Mouse (Mus musculus) frontal cortex, postnatal 14 days (tissue): ENCODE data around the gene Elovl6.

Source experiments
- DNase-seq, 2 experiments: peaks; one replicate each; pipeline ENCODE4 v3.0.0; 2022; ENCODE audit warnings: low spot score in 2 of 2

Elovl6 gene

DNA sequence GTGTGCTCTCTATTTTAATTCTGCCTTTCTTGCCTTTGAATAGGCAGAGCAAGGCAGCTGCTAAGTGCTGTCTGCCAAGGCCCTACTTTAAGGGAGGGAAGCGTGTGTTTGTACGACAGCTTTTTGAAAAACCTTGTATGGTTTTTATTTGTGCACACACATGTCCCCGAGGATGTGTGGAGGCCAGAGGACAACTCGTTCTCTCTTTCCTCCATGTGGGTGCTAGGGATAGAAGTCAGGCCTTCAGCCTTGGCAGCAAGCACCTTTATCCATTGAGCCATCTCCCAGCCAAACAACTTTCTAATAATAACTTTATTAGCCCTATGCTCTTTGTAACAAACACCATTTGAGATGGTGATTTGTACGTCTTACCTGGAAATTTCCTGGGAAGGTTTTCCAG is 34.7 kb downstream of the Elovl6 start:
- DNase-seq: no peak

- no peak for DNase-seq
These were observed 36.4 kb downstream of the Elovl6 start for GRCm38 (mm10) chr3:129568506-129568905.

DNA sequence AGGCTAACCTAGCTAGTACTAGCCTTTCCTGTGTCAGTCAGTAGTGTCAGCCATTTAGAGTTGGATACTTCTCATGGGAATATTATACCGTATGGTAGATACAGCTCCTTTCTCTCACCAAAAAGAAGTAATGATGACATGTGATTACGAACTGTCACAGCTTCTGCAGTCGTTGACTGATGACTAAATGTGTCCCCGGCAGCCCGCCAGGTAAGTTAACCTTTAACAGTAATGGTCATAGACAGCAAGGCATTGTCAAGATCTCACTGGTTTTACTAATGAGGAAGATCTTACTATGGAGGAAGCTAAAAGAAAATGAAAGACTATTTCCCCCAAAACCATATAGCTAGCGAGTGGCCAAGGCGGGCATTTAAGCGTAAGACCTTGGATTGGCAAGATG is 38.8 kb downstream of the Elovl6 start:
- DNase-seq: no peak

- DNase-seq: no peak
These were observed 39.5 kb downstream of the Elovl6 start for GRCm38 (mm10) chr3:129571642-129572041.

- no peak for DNase-seq
These were observed 40.8 kb downstream of the Elovl6 start for GRCm38 (mm10) chr3:129572959-129573358.

DNA sequence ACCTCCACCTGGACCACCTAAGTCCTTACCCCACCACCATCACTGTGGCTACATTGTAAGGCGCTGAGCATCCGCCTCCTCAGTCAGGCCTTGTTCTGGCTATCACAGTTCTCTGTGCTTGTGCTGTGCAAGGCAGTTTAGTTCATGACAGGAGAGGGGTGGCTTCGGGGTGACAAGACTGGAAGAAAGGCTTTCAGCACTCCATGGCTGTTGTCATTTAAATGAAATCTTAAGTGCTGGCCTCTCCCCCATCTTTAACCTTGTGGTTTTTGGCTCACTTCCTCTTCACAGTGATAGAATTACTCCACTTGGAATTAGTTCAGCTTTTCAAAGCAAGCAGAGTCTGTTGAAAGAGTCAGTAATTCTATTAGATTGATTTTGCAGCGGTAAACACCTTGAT is 41.5 kb downstream of the Elovl6 start:
- no peak for DNase-seq

- no peak for DNase-seq
These were observed 42.9 kb downstream of the Elovl6 start for GRCm38 (mm10) chr3:129575086-129575485.

- no peak for DNase-seq
These were observed 44.4 kb downstream of the Elovl6 start for GRCm38 (mm10) chr3:129576522-129576921.

DNA sequence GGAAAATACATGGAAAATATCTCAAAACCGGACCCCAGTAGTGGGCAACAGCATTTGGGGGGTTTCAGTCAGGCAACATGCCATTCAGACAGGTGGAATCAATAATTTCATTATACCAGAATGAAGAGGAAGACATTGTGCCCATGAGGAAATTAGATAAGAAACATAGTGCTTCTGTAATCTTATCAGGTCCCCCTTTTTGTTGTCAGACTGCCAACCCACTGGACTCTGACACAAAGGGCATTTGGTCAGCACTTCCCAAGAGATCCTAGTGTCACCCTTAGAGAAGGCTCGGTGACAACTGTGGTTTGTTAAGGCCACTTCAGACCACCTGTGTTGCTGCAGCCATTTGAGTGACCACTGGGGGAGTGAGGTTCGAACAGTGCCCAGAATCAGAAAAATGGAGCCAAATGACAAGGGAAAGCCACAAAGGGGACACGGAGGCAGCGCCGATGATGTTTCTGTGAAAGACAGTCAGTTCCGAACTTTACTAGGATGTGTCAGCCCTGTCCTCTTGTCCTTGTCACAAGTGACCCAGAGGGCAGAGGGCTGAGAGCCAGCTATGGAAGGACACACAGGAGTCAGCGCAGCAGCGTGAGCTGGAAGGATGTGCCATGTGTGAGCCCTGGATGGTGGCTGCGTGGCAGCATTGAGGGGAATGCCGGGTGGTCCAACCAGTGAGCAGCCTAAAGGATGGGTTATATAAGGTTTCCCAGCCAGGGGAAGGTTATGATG is 46.8 kb downstream of the Elovl6 start:
- no peak for DNase-seq

DNA sequence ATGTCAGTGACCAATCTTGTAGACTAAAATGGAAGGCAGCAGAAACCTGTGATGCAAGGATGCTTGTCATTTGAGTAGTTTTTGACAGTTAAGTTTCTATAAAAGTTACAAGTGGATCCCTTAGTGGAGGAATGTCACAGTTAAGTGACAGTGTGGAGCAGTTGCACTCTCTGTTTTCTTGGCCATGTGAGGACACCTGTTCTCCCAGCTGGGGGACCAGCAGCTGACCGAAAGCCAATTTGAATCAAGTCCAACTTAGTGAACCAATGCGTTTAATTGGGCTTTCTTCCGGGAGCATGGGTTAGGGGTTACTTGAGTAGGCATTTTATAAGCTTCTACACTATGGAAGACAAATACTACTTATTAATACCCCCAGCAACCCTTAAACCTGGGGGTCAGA is 48.9 kb downstream of the Elovl6 start:
- no peak for DNase-seq

GRCm38 (mm10) chr3:129582449-129582848 is 50.3 kb downstream of the Elovl6 start:
- DNase-seq: no peak

GRCm38 (mm10) chr3:129583290-129583689 is 51.1 kb downstream of the Elovl6 start:
- no peak for DNase-seq

GRCm38 (mm10) chr3:129587916-129588315 is 55.8 kb downstream of the Elovl6 start:
- DNase-seq: no peak

DNA sequence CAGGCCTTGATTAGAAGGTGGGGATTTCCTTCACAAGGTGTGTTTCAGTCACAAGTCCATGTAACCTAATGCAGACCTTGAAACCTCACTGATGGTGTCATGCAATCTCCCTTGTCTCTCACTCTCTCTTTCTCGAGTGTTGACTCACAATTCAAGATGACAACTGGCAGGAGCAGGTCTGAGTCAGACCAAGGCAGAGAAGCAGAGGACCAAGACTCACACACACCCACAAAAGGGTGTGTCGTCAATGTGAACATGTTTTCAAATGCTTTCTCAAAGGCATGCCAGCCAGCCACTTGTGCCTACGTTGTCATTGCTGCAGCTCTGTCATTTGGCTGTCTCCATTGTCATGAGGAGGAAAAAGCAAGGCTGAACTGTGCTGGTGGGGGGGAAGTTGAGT is 56.6 kb downstream of the Elovl6 start:
- no peak for DNase-seq

GRCm38 (mm10) chr3:129589705-129590104 is 57.5 kb downstream of the Elovl6 start:
- no peak for DNase-seq

GRCm38 (mm10) chr3:129590548-129591226 is 58.5 kb downstream of the Elovl6 start:
- DNase-seq: peak; percentile 44 to 58

GRCm38 (mm10) chr3:129591251-129591650 is 59.1 kb downstream of the Elovl6 start:
- DNase-seq: no peak

- no peak for DNase-seq
These were observed 59.6 kb downstream of the Elovl6 start for GRCm38 (mm10) chr3:129591761-129592160.

GRCm38 (mm10) chr3:129593001-129593400 is 60.8 kb downstream of the Elovl6 start:
- DNase-seq: no peak

- no peak for DNase-seq
These were observed 61.6 kb downstream of the Elovl6 start for GRCm38 (mm10) chr3:129593735-129594134.

DNA sequence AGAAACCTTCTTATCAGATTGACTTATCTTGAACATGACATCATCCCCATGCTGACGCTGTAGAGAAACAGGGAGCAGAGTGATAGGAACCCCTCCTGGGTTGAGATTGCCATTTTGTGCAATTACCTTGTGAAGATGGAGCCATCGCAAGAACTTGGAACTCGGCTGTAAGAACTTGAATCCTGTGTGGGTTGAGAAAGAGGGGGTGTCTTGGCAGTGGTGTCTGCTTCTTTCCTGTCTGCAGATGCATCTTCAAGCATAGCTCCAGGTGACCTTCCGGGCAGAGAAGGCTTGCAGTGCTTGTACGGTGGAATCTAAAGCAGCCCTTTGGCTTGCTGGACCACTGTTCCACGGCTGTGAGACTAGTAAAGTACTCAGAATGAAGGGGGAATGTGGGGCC is 63.9 kb downstream of the Elovl6 start:
- no peak for DNase-seq

- no peak for DNase-seq
These were observed 70.1 kb downstream of the Elovl6 start for GRCm38 (mm10) chr3:129602289-129602688.

- no peak for DNase-seq
These were observed 73.3 kb downstream of the Elovl6 start for GRCm38 (mm10) chr3:129605487-129605886.
